Mouse (Mus musculus): ENCODE data around the gene Parp8.

GRCm38 (mm10) chr13:117041021-117041420, 15.7 kb upstream of the Parp8 start:
- no peak for TF ChIP-seq CTCF (IDR thresholded peaks at IDR 0.05; ENCODE audit: low read depth, low read length)
- TF ChIP-seq POLR2A (IDR thresholded peaks at IDR 0.05; ENCODE audit: borderline replicate concordance, low read depth, low read length), result no peak
